Mouse (Mus musculus): ENCODE measurements around the gene Cd3eap. TPM values are rescaled to one million over a fixed set of nuclear protein-coding genes. Genes with fewer than 3 reads are reported as not detected.

The Cd3eap gene
- total and polyA plus RNA-seq, 3 experiments: 14.4 to 36.9 (median 22.6) TPM

GRCm38 (mm10) chr7:19344938-19345471 lies 14.3 kb downstream of the Cd3eap start (continued):
- TF ChIP-seq ETS1 (conservative IDR thresholded peaks at IDR 0.05; ENCODE audit: low read depth, low read length) (peak; percentile 32; the same call in 1 of the 2 replicates), MAX (IDR thresholded peaks at IDR 0.05; ENCODE audit: low read length) (no peak; the same call in 1 of the 2 replicates), ZC3H11A (IDR thresholded peaks at IDR 0.05; ENCODE audit: low read depth, low read length) (no peak), TBP (conservative IDR thresholded peaks at IDR 0.05; ENCODE audit: low read depth, low read length) (peak; percentile 73), E2F4 (IDR thresholded peaks at IDR 0.05; ENCODE audit: insufficient replicate concordance, low read depth, low read length) (peak; percentile 57; the same call in 1 of the 2 replicates), KAT2A (IDR thresholded peaks at IDR 0.05; ENCODE audit: insufficient replicate concordance, low read length) (peak; percentile 85; the same call in 1 of the 2 replicates)

GRCm38 (mm10) chr7:19344237-19344847 lies 14.9 kb downstream of the Cd3eap start, which contains the start of gene Ercc1:
Ercc1 (plus strand) TSS chr7:19344778.
- Histone ChIP-seq H3K4me1 (ENCODE audit: control insufficient read depth in 1 of 2, insufficient read depth in 2 of 2) (peaks cover 4 to 37% of the 10 kb centered on the region in 2 experiments; a peak in 3 of 4 replicates), H3K79me2 (replicated peaks; ENCODE audit: control insufficient read depth, extremely low read depth, insufficient read depth, poor library complexity, severe bottlenecking) (no peaks in the 10 kb centered on the region), H3K4me3 (replicated peaks in 1 of 3; ENCODE audit: low read depth in 2 of 3, low read length in 2 of 3, poor library complexity in 1 of 3) (peak within 1 kb of the TSS; percentile 62 to 71 (median 71)), H3K27me3 (replicated peaks) (peaks cover 21% of the 10 kb centered on the region), H3K36me3 (replicated peaks in 1 of 2; ENCODE audit: control insufficient read depth in 1 of 2, insufficient read depth in 1 of 2, low read length in 1 of 2) (peaks cover 9 to 20% of the 10 kb centered on the region in 2 experiments), H3K9me3 (replicated peaks; ENCODE audit: low read length) (no peaks in the 10 kb centered on the region), H3K27ac (ENCODE audit: insufficient read depth, low read depth) (peak within 1 kb of the TSS; percentile 75), H3K9ac (ENCODE audit: insufficient read depth, low read depth) (peak within 1 kb of the TSS; percentile 53), H3K4me2 (ENCODE audit: insufficient read depth, low read depth, poor library complexity, severe bottlenecking) (peak within 1 kb of the TSS; percentile 85)
- DNase-seq (ENCODE audit: extremely low read depth): no peak
- in situ Hi-C loops (cut with MboI; ENCODE audit: low pct_ligation_motif_present, low pct_unique_long_range_greater_than_20kb, low sequenced_read_pairs): loop anchor here (5.0 kb wide), 1 partner anchor 37 kb away; no protein-coding TSS in a partner anchor
- TF ChIP-seq IRF4 (IDR thresholded peaks at IDR 0.05; ENCODE audit: low read depth, low read length): no peak
- TF ChIP-seq JUN (IDR thresholded peaks at IDR 0.05; ENCODE audit: insufficient read depth, low read depth, low read length): peak; percentile 29; the same call in 1 of the 2 replicates
- peak; percentile 35; the same call in 1 of the 2 replicates for TF ChIP-seq BHLHE40 (IDR thresholded peaks at IDR 0.05; ENCODE audit: low read depth, low read length)
- peak; percentile 57 for TF ChIP-seq EP300 (IDR thresholded peaks at IDR 0.05; ENCODE audit: low read length)
- dilution Hi-C loops (cut with MboI; ENCODE audit: extremely low pct_ligation_motif_present, extremely low pct_unique_long_range_greater_than_20kb, low sequenced_read_pairs): no loop called here

- Histone ChIP-seq H3K79me2 (replicated peaks; ENCODE audit: control insufficient read depth, extremely low read depth, insufficient read depth, poor library complexity, severe bottlenecking) (no peaks in the 10 kb centered on the region), H3K9me3 (replicated peaks; ENCODE audit: low read length) (no peaks in the 10 kb centered on the region), H3K36me3 (replicated peaks in 1 of 2; ENCODE audit: control insufficient read depth in 1 of 2, insufficient read depth in 1 of 2, low read length in 1 of 2) (peaks cover 4 to 9% of the 10 kb centered on the region in 2 experiments), H3K4me3 (replicated peaks in 1 of 3; ENCODE audit: low read depth in 2 of 3, low read length in 2 of 3, poor library complexity in 1 of 3) (no peak overlapping the region), H3K4me1 (ENCODE audit: control insufficient read depth in 1 of 2, insufficient read depth in 2 of 2) (peaks cover 4 to 37% of the 10 kb centered on the region in 2 experiments; a peak in 3 of 4 replicates), H3K4me2 (ENCODE audit: insufficient read depth, low read depth, poor library complexity, severe bottlenecking) (peak overlapping the region; percentile 85), H3K27me3 (replicated peaks) (peaks cover 22% of the 10 kb centered on the region), H3K9ac (ENCODE audit: insufficient read depth, low read depth) (no peak overlapping the region; the same call in 1 of the 2 replicates), H3K27ac (ENCODE audit: insufficient read depth, low read depth) (no peak overlapping the region)
- DNase-seq (ENCODE audit: extremely low read depth): peak; percentile 81
- dilution Hi-C loops (cut with MboI; ENCODE audit: extremely low pct_ligation_motif_present, extremely low pct_unique_long_range_greater_than_20kb, low sequenced_read_pairs): no loop called here
- in situ Hi-C loops (cut with MboI; ENCODE audit: low pct_ligation_motif_present, low pct_unique_long_range_greater_than_20kb, low sequenced_read_pairs): loop anchor here (5.0 kb wide), 1 partner anchor 36 kb away; no protein-coding TSS in a partner anchor
- no peak for TF ChIP-seq HCFC1 (IDR thresholded peaks at IDR 0.05; ENCODE audit: low read depth, low read length)
- peak; percentile 94 for TF ChIP-seq RAD21 (IDR thresholded peaks at IDR 0.05; ENCODE audit: low read depth, low read length)
- TF ChIP-seq ZC3H11A (IDR thresholded peaks at IDR 0.05; ENCODE audit: low read depth, low read length): no peak
- TF ChIP-seq JUN (IDR thresholded peaks at IDR 0.05; ENCODE audit: insufficient read depth, low read depth, low read length): no peak
- no peak for TF ChIP-seq USF2 (conservative IDR thresholded peaks at IDR 0.05; ENCODE audit: low read depth, low read length)
- no peak for TF ChIP-seq RCOR1 (conservative IDR thresholded peaks at IDR 0.05; ENCODE audit: low read depth, low read length)
- TF ChIP-seq SMC3 (IDR thresholded peaks at IDR 0.05; ENCODE audit: low read depth, low read length): peak; percentile 87
- TF ChIP-seq CTCF (conservative IDR thresholded peaks at IDR 0.05 in 1 of 2, IDR thresholded peaks at IDR 0.05 in 1 of 2; ENCODE audit: low read depth in 2 of 2, low read length in 2 of 2): peak; percentile 84 to 96
- TF ChIP-seq POLR2A (IDR thresholded peaks at IDR 0.05; ENCODE audit: low read depth, low read length): no peak
- TF ChIP-seq GABPA (IDR thresholded peaks at IDR 0.05; ENCODE audit: insufficient replicate concordance, low read depth, low read length): no peak
- TF ChIP-seq IRF4 (IDR thresholded peaks at IDR 0.05; ENCODE audit: low read depth, low read length): no peak
- TF ChIP-seq ETS1 (conservative IDR thresholded peaks at IDR 0.05; ENCODE audit: low read depth, low read length): no peak
- TF ChIP-seq CHD2 (IDR thresholded peaks at IDR 0.05; ENCODE audit: low read length): no peak; the same call in 1 of the 2 replicates
- TF ChIP-seq ZKSCAN1 (IDR thresholded peaks at IDR 0.05; ENCODE audit: borderline replicate concordance, low read depth, low read length): no peak
- TF ChIP-seq USF1 (IDR thresholded peaks at IDR 0.05; ENCODE audit: low read depth, low read length): no peak
- TF ChIP-seq ELF1 (IDR thresholded peaks at IDR 0.05; ENCODE audit: low read depth, low read length): no peak
- TF ChIP-seq MYC (IDR thresholded peaks at IDR 0.05; ENCODE audit: low read depth, low read length): no peak
- no peak for TF ChIP-seq NRF1 (IDR thresholded peaks at IDR 0.05; ENCODE audit: low read depth, low read length)
- TF ChIP-seq MAFK (IDR thresholded peaks at IDR 0.05; ENCODE audit: insufficient replicate concordance, low read length): peak; percentile 81
- TF ChIP-seq MAX (IDR thresholded peaks at IDR 0.05; ENCODE audit: low read length): no peak
- TF ChIP-seq MXI1 (IDR thresholded peaks at IDR 0.05; ENCODE audit: low read depth, low read length): 0 out of 2 replicates have a peak, but pooled peaks have one; percentile 27
Measured at GRCm38 (mm10) chr7:19343210-19343808, 16.0 kb downstream of the Cd3eap start.
